Mouse (Mus musculus) embryonic fibroblast, embryonic 13.5 days (primary cell): ENCODE data around the gene BC034090.

Source experiments
- CTCF ChIP-seq: IDR thresholded peaks from 2 replicates; pipeline ENCODE4 v1.5.1; 2011; ENCODE audit warnings: mild to moderate bottlenecking, control low read depth, low read length, moderate library complexity, borderline replicate concordance; ENCODE audit not compliant: insufficient read depth
- POLR2A ChIP-seq: IDR thresholded peaks from 2 replicates; pipeline ENCODE4 v1.6.1; 2011; ENCODE audit warnings: low read depth, mild to moderate bottlenecking, control low read depth, low read length, moderate library complexity

DNA sequence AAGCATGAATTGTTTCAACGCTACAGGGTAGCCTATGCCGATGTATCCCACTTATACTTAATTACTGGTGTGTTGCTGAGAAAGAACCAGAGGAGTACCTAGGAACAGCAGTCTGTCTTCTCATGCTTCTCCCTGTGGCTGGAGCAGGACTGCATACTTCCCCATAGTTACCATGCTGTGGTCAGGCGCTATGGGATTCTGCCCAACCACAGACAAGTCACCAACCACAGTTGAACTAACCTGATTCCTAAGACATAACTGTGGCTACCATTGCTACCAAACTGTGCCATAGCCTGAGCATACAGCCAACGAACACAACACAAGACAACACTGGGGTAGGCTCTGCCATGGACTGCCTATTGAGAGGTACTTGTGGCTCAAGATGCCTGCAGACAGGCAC lies 28.7 kb upstream of the BC034090 start:
- TF ChIP-seq CTCF: no peak
- no peak for TF ChIP-seq POLR2A
